Mouse (Mus musculus) layer of hippocampus, adult 2 months (tissue): ENCODE measurements around the gene Pnma1. TPM values are rescaled to one million over a fixed set of nuclear protein-coding genes. Genes with fewer than 3 reads are reported as not detected.

ENCODE experiments used
- DNase-seq, 2 experiments: peaks; one replicate each; pipeline ENCODE4 v3.0.0; 2022; ENCODE audit warnings: low spot score in 2 of 2
- H3K27ac ChIP-seq: fragments of 200-600 bp; 2 replicates; pipeline ENCODE4 v1.8.1; 2022
- H3K4me3 ChIP-seq: fragments of 200-600 bp; 2 replicates; pipeline ENCODE4 v1.8.1; 2022; ENCODE audit warnings: mild to moderate bottlenecking
- CTCF ChIP-seq: fragments of 200-600 bp; conservative IDR thresholded peaks from 2 replicates; pipeline ENCODE4 v1.8.1; 2022; ENCODE audit warnings: antibody characterized with exemption, mild to moderate bottlenecking, moderate library complexity
- total RNA-seq, 2 experiments: library from RNA; stranded (reverse); gene quantifications; 2 replicates each; pipeline ENCODE4 v1.2.3; 2021

The Pnma1 gene
- total RNA-seq, 2 experiments from 2014 or later, result 2.8 to 3.8 TPM

GRCm38 (mm10) chr12:84141271-84141670 is 7.0 kb downstream of the Pnma1 start:
- H3K27ac ChIP-seq, result no peak overlapping the region
- no peak for DNase-seq
- TF ChIP-seq CTCF, result no peak
- H3K4me3 ChIP-seq, result no peak overlapping the region

DNA sequence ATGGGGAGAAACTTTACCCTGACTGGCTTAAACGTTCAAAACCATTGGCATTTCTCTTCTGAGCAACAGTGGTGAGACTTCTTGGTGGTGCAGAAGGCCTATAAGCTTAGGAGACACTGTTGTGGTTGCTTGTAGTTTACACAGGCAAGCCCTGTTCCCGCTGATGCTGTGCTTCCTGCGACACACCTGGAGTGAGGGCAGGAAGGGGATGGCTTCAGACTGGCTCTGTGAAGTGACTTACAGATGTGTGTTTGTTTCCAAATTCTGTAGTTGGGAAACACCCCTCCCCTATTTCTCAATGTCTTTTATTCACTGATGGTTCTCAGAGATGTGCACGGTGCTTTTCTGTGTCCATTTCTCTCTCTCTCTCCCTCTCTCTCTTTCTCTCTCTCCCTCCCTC is 8.2 kb downstream of the Pnma1 start:
- no peak for TF ChIP-seq CTCF
- no peak for DNase-seq
- Histone ChIP-seq H3K27ac (no peak overlapping the region), H3K4me3 (no peak overlapping the region)

DNA sequence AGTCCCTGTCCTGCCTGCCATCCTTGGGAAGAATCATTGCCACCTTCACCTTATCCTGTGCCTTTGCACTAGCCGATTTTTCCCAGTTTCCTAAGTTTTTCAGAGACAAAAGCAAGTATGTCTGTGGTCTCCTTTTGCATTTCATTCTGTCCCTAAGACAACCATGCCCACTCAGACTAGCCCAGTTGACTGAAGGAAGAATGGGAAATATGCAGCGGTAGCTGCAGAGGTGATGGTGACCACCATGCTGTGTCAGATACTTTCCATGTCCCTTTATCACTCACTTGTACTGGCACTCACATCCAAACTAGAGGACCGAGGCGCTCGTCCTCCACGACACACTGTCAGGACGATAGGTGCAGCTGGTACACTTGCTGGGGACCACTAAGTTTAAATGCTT is 11.2 kb downstream of the Pnma1 start:
- no peak overlapping the region for H3K4me3 ChIP-seq
- no peak overlapping the region for H3K27ac ChIP-seq
- DNase-seq, result no peak
- TF ChIP-seq CTCF, result no peak

GRCm38 (mm10) chr12:84132265-84132664 is 16.0 kb downstream of the Pnma1 start:
- Histone ChIP-seq H3K27ac (no peak overlapping the region), H3K4me3 (no peak overlapping the region)
- DNase-seq, result no peak
- peak; percentile 76 for TF ChIP-seq CTCF

DNA sequence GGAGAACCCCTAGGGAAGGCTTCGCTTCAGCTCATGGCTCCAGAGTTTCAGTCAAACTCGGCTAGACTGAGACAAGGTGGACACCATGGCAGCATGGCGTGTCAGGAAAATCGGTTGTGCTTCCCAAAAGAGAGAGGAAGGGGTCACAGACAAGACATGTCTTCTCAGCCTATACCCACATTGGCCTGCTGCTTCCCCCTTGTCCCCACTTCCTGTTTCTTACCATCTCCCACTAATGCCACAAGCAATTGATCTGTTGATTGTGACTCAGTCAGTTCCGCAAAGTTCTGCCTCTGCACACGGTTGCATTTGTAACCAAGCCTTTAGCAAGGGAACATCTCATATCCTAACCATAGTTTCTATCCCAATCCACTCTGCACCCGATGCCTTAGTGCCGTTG is 18.4 kb downstream of the Pnma1 start:
- TF ChIP-seq CTCF, result no peak
- no peak for DNase-seq
- Histone ChIP-seq H3K4me3 (no peak overlapping the region), H3K27ac (no peak overlapping the region)

DNA sequence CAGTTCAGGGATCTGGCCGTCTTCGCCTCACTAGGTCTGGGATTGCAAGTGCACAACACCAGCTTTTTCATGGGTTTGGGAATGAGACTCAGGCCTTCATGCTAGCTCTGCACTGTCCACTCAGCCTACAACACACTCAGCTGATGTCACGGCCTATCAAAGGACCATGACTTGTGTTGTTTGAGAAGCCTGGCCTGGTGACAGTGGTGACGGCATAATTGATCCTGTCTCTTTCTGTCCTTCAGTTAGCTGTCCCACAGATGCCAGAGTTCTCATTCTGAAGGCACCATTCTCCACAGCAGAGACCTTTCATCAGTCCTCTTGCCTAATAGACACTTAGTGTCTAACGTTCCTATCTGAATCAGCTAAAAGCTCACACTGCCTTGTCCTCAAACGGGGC is 19.7 kb downstream of the Pnma1 start:
- TF ChIP-seq CTCF, result no peak

DNA sequence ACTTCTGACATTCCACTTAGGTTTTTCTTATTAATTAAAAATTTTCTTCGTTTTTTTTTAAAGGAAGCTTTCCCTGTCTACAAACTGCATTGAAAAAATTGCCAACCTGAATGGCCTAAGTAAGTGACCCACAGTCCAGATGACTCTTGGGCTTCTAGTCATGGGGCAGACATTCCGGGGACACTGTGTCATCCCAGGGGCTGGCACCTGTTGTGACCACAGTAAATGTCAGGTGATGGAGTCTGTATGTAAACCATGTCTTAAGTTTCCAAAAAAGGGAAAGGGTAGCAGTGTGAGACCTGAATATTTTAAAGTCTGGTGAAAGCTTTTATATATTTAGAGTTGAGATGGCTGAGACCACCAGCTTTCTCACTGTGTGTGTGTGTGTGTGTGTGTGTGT is 21.4 kb downstream of the Pnma1 start:
- no peak for TF ChIP-seq CTCF
- no peak overlapping the region for H3K27ac ChIP-seq

More for the DNA sequence above, 19.7 kb downstream of the Pnma1 start:
- no peak overlapping the region for H3K27ac ChIP-seq
- H3K4me3 ChIP-seq, result no peak overlapping the region
- DNase-seq, result no peak

DNA sequence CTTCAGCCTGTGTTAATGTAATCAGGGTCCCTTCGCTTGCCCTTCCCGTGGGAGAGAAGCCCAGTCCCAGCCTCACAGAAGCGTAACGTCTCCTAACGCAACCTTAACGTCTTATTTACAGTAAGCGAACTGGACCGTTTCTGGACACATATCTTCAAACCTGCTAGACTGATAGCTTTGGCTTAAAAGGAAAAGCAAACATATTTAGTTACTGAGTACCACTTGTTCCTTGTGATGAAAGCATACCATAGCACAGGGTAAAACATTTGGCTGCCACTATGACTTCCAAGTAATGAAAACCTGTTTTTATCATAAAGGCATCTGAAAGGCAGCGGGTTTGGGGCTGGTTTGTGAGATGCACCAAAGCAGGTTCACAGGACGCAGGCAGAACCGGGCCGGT is 22.4 kb downstream of the Pnma1 start:
- TF ChIP-seq CTCF, result no peak
- H3K27ac ChIP-seq, result no peak overlapping the region
- no peak for DNase-seq
- no peak overlapping the region for H3K4me3 ChIP-seq

More for the DNA sequence above, 21.4 kb downstream of the Pnma1 start:
- H3K4me3 ChIP-seq, result no peak overlapping the region
- no peak for DNase-seq

DNA sequence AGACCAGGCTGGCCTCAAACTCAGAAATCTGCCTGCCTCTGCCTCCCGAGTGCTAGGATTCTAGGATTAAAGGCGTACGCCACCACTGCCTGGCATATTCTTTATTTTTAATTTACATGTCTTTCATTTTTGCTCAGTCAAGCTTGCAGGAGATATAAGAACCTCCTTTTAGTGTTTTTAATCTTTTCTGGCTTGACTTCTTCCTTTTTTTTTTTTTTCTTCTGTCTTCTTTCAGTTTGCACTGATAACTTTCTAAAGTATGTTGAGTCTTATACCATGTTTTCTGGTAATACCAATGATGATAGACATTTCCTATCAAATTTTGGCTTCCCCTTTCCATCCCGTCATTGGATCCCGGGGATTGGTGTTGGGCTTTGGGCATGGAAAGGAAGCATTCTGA is 28.7 kb downstream of the Pnma1 start:
- Histone ChIP-seq H3K27ac (no peak overlapping the region), H3K4me3 (no peak overlapping the region)
- no peak for DNase-seq
- TF ChIP-seq CTCF, result no peak

DNA sequence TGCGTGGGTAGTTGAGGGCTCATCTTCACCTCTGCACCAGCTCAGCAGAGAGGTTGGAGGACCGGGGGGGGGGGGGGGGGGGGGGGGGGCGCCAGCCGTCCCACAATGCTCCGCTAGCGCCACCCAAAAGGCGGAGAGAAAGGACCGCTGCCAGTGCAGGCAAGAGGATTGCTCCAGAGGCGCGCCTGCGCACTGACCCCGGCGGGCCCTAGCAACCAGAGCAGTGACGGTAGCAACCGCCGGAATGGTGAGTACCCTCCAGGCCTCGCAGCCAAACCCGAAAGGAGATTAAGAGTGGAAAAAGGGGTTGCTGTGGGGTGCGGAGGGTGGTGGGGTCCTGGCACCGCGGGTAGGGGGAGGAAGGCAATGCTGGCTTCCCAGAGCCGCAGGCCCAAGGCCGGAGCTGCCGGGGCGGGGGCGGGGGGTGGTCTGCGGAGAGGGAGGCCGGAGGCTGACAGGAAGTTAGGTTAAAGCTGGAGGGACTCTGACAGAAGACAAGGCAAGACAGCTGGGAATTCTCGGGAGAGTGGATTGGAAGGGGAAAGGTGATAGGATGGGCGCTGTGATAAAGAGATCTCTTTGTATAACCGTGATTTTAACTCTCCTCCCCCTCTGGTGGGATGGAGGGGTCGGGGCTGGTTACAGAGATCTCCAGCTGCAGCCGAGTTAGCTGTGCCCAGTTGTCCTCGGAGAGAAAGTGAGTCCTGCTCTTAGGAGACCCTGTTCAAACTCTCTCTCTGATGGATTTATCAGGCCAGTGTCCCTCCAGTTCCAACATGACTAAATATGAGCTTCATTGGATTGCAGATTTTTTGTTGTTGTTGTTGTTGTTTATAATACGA is 33.9 kb downstream of the Pnma1 start, which contains the start of gene Dnal1:
Dnal1 (plus strand) TSS at position 214 of the 842 bp plus-strand sequence.
- peak; percentile 90 for DNase-seq
- Histone ChIP-seq H3K27ac (peak within 1 kb of the TSS; percentile 87), H3K4me3 (peak within 1 kb of the TSS; percentile 82)
- TF ChIP-seq CTCF, result peak; percentile 43

DNA sequence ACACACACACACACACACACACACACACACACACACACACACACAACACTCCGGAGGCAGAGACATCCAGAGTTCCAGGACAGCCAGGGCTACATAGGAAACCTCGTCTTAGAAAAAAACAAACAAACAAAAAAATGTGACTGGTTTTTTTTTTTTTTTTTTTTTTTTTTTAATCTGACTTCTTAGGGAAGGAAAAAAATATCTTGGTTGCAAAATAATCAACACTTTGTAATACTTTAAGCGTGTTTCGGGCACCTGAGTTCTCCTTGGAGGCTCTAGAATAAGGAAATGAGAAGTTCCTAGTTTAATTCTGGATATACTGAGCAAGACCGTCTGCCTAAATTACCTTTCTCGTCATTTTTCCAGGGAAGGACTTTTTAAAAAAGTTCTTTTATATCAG is 34.6 kb downstream of the Pnma1 start:
- Histone ChIP-seq H3K4me3 (peak overlapping the region; percentile 82), H3K27ac (peak overlapping the region; percentile 49)
- no peak for DNase-seq
- no peak for TF ChIP-seq CTCF

DNA sequence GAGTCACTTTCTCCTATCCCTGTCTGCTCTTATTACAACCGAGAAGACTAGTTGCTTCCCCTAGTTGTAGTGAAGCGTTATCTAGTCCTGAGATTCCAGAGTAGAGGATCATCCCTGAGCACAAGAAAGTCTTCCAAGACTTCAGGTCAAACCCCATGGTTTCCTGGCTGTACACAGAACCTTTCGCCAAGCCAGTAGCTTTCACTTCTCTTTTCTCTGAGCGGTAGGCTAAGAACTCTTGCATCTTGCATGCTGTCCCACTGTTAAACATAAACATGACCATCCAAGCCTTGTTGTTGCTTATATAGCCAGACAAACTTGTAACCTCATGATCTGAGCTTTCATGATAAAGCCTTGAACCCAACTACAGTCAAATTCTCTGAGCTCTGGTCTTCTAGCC is 37.5 kb downstream of the Pnma1 start:
- DNase-seq, result no peak
- TF ChIP-seq CTCF, result no peak
- Histone ChIP-seq H3K27ac (no peak overlapping the region), H3K4me3 (no peak overlapping the region)

DNA sequence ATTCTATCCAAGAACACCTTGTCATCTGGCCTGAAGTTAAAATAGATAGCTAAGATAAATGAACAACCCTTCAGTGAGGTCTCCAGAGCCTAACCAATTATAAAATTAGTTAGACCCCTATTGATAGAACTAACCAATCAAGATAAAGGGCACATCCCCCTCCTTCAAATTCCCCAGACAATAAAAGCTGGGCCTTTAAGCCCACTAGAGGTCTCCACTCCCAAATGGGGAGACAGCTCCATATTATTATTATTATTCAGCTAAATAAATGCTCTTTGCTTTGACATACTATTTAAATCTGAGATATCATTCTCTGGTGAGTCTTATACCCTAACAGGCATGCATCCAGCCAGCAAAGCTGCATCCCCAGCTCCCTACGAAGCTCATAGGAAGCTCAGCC is 38.4 kb downstream of the Pnma1 start:
- Histone ChIP-seq H3K4me3 (no peak overlapping the region), H3K27ac (no peak overlapping the region)
- peak; percentile 55 for TF ChIP-seq CTCF
- no peak for DNase-seq

GRCm38 (mm10) chr12:84107692-84108091 is 40.6 kb downstream of the Pnma1 start:
- Histone ChIP-seq H3K4me3 (no peak overlapping the region), H3K27ac (no peak overlapping the region)
- TF ChIP-seq CTCF, result no peak
- DNase-seq, result no peak

- TF ChIP-seq CTCF, result no peak
- no peak overlapping the region for H3K4me3 ChIP-seq
- no peak for DNase-seq
- no peak overlapping the region for H3K27ac ChIP-seq
Observed at GRCm38 (mm10) chr12:84107012-84107411, 41.3 kb downstream of the Pnma1 start.
